Mouse (Mus musculus) heart, postnatal 4 days (tissue): ENCODE measurements around the gene Rxrb. TPM values are rescaled to one million over a fixed set of nuclear protein-coding genes. Genes with fewer than 3 reads are reported as not detected.

Experiments used
- DNase-seq: peaks from one replicate; pipeline ENCODE4 v3.0.0; 2021
- microRNA-seq, 2 experiments: library from miRNA; unstranded; fragments of <30 nt; microRNA quantifications; one replicate each; pipeline ENCODE4 v1.2.0; 2021 to 2022
- total RNA-seq, 2 experiments: library from RNA; stranded (reverse); gene quantifications; 2 replicates each; pipeline ENCODE4 v1.2.3; 2021

Rxrb gene
- total RNA-seq, 2 experiments from 2014 or later: 35.5 to 39.5 TPM

DNA sequence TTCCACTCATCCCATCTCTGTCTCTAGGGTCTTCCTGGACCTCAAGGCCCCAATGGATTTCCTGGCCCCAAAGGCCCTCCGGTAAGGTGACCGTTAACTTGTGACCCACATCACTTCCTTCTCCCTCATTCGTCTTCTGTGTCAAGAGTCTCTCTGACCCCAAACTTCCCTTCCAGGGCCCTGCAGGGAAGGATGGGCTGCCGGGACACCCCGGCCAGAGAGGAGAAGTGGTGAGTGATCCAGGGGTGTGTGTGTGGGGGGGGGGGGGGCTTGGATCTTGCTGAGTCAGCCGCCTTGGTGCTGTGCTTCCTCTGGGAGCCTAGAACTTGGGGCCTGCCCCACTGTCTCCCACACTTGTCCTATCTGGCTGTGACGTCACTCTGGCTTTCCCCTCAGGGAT is 25.6 kb downstream of the Rxrb start:
- DNase-seq: no peak

GRCm38 (mm10) chr17:34068864-34069263 is 37.3 kb downstream of the Rxrb start:
- DNase-seq: no peak

DNA sequence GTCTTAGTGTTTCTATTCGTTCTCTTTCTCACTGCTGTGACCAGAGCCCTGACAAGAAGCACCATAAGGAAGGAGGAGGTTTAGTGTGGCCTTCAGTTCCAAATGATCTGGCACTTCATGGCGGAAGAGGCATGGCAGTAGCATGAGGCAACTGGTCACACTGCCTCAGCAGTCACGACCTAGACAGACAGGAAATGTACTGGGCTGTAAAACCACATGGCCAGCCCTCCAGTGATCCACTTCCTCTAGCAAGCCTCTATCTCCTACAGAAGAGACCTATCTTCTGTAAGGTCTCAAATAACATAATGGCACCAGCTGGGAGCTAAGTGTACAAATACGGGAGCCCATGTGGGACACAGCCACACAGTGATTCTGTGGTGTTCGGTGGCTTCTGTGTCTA is 40.5 kb downstream of the Rxrb start:
- DNase-seq: no peak

DNA sequence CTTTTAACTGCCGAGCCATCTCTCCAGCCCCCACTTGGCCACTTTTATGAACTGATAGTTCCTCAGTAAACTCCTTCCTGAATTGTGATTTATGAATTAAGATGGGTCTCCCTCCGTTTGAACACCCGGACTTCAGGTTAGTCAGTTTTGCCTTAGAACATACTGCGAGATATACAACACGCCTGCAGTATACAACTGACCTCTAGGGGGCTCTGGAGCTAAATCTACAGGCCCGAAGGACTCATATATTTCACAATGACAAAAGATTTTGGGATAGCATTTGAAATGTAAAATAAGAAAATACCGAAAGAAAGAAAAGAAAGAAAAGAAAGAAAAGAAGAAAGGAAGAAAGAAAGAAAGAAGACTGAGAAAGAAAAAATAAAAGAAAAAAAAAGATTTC is 43.7 kb downstream of the Rxrb start:
- DNase-seq: peak; percentile 80

DNA sequence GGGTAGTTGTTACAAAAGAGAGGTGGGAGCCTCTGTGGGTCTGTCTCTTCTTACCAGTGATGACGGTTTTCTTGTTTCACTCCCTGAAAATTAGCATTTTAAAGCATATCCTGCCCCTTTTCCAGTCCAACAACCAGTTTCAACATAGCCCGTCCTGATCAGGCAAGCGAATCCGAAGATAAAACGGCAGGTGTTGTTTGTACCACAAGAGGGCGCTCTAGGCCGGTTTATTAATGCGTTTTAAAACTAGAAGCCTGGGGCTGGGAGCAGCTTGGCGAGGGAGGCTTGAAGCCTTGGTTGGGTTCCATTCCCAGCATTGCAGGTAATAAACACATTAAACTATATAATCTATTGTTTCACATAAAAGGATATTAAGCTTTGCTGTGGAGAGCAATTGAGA is 45.9 kb downstream of the Rxrb start:
- peak; percentile 80 for DNase-seq

DNA sequence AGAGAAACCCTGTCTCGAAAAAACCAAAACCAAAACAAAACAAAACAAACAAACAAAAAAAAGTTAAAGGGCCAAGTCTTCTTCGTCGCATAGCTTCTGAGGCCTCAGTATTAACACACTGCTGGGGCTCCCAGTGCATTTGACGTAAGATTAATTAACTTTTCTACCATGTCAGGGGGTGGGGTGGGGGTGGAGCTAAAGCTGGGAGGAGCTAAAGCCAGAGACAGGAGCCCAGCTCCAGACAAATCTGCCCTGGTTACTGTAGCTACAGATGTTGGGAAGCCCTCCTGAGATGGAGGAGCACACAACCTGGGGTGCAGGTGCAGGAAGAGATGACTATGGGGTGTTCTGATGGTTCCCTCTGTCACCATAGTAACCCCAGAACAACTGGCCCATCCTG is 46.5 kb downstream of the Rxrb start:
- no peak for DNase-seq

GRCm38 (mm10) chr17:34079002-34079401 is 47.4 kb downstream of the Rxrb start:
- no peak for DNase-seq

- DNase-seq: peak; percentile 28
Measured at GRCm38 (mm10) chr17:34079621-34080020, 48.0 kb downstream of the Rxrb start.

- no peak for DNase-seq
Measured at GRCm38 (mm10) chr17:34083104-34083503, 51.5 kb downstream of the Rxrb start.

- DNase-seq: no peak
Measured at GRCm38 (mm10) chr17:34087386-34087785, 55.8 kb downstream of the Rxrb start.

Small RNAs within 50 kb of the gene (microRNA-seq; reads per million reads assigned to microRNA genes)
- 0.20 to 0.69 reads per million in 2 experiments for gene Mir219a-1
- 0 reads per million in 2 experiments for gene Mir219c

Other genes starting within 250 kb of the Rxrb start
- gene Angptl4, start 250.0 kb upstream of the Rxrb start, total RNA-seq: 10 to 100 TPM; 29.1 to 35.0 TPM
- gene Kank3, start 221.3 kb upstream of the Rxrb start, total RNA-seq: 10 to 100 TPM; 57.5 to 58.5 TPM
- gene Rps28, start 207.2 kb upstream of the Rxrb start, total RNA-seq: 1,000 to 10,000 TPM; 1,097 to 1,179 TPM
- gene Ndufa7, start 207.2 kb upstream of the Rxrb start, total RNA-seq: 100 to 1,000 TPM; 423 to 447 TPM
- gene Cd320, start 188.7 kb upstream of the Rxrb start, total RNA-seq: 10 to 100 TPM; 16.8 to 21.4 TPM
- gene Gm7029, start 158.0 kb upstream of the Rxrb start, total RNA-seq: not detected
- 10 to 100 TPM; 40.2 to 42.7 TPM for gene Kifc1, start 141.2 kb upstream of the Rxrb start, total RNA-seq
- not detected for gene Platr17, start 126.7 kb upstream of the Rxrb start, total RNA-seq
- 10 to 100 TPM; 16.5 to 18.0 TPM for gene Daxx, start 122.4 kb upstream of the Rxrb start, total RNA-seq
- gene Tapbp, start 115.9 kb upstream of the Rxrb start, total RNA-seq: 10 to 100 TPM; 72.3 to 78.5 TPM
- gene Zbtb22, start 115.9 kb upstream of the Rxrb start, total RNA-seq: 10 to 100 TPM; 34.3 to 35.8 TPM
- gene Rgl2, start 102.3 kb upstream of the Rxrb start, total RNA-seq: 10 to 100 TPM; 56.5 to 58.1 TPM
- 10 to 100 TPM; 78.0 to 79.5 TPM for gene Pfdn6, start 91.5 kb upstream of the Rxrb start, total RNA-seq
- gene Wdr46, start 91.2 kb upstream of the Rxrb start, total RNA-seq: 10 to 100 TPM; 13.3 to 14.4 TPM
- 1 to 10 TPM; 2.3 to 2.9 TPM for gene B3galt4, start 80.3 kb upstream of the Rxrb start, total RNA-seq
- 10 to 100 TPM; 38.1 to 40.1 TPM for gene Vps52, start 76.0 kb upstream of the Rxrb start, total RNA-seq
- gene Rps18, start 75.8 kb upstream of the Rxrb start, total RNA-seq: 100 to 1,000 TPM; 648 to 719 TPM
- gene H2-K1, start 31.5 kb upstream of the Rxrb start, total RNA-seq: 10 to 100 TPM; 33.9 to 35.4 TPM
- gene Ring1, start 7.1 kb upstream of the Rxrb start, total RNA-seq: 10 to 100 TPM; 18.7 to 19.8 TPM
- gene H2-Ke6, start 3.8 kb upstream of the Rxrb start, total RNA-seq: 10 to 100 TPM; 63.6 to 69.6 TPM
- 10 to 100 TPM; 83.8 to 86.5 TPM for gene Slc39a7, start 130 bp upstream of the Rxrb start, total RNA-seq
- gene Col11a2, start 7.6 kb downstream of the Rxrb start, total RNA-seq: 1 to 10 TPM; 1.4 to 2.2 TPM
- gene H2-Oa, start 60.5 kb downstream of the Rxrb start, total RNA-seq: not detected
- gene H2-DMa, start 87.7 kb downstream of the Rxrb start, total RNA-seq: 1 to 10 TPM; 5.6 to 6.0 TPM
- gene Brd2, start 90.8 kb downstream of the Rxrb start, total RNA-seq: 100 to 1,000 TPM; 125 to 128 TPM
- under 1 TPM; 0.55 to 0.72 TPM for gene H2-DMb2, start 111.5 kb downstream of the Rxrb start, total RNA-seq
- under 1 TPM; 0.26 to 0.68 TPM for gene H2-DMb1, start 121.3 kb downstream of the Rxrb start, total RNA-seq
- gene Tap1, start 155.7 kb downstream of the Rxrb start, total RNA-seq: 1 to 10 TPM; 4.8 to 5.4 TPM
- 1 to 10 TPM; 2.5 to 3.8 TPM for gene Psmb9, start 156.0 kb downstream of the Rxrb start, total RNA-seq
- gene Psmb8, start 165.9 kb downstream of the Rxrb start, total RNA-seq: 1 to 10 TPM; 3.7 to 7.0 TPM
- gene Tap2, start 171.7 kb downstream of the Rxrb start, total RNA-seq: 10 to 100 TPM; 10.7 to 12.3 TPM
- under 1 TPM; 0.23 to 0.38 TPM for gene H2-Ob, start 207.1 kb downstream of the Rxrb start, total RNA-seq
- 1 to 10 TPM; 2.4 to 3.1 TPM for gene H2-Ab1, start 225.9 kb downstream of the Rxrb start, total RNA-seq